Comparison of ENCODE assay signal across 8 mouse cellular contexts in the genomic region with DNA sequence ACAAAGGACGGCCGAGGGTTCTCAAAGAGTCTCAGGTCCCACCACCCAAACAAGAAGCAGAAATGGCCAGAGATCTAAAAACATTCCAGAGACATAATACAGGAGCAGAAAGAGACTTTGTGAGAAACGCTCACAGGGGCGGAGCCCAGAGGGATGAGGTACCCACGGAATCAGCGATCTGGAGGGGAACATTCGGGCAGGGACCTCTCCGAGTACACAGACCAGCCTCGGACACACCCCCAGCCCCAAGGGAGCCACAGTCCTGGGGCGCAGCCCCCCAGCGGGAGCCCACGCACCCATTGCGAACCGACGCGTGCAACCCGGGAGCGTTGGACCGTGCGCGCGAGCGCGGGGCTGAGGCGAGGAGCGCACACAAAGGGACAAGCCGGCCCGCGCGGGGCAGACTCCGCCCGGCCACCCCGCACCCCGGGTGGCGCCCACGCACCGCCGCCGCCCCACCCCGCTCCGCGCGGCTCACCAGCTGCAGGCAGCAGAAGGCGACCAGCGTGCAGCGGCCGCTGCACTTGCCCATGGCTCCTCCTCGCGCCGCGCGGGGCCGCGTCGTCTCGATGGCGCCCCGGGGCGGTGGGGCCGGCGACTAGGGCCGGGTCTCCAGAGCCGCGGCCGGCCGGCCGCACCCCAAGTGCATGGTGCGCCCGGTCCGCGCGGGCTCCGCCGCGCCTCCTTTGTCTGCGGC. TPM values are rescaled to one million over a fixed set of nuclear protein-coding genes. Genes with fewer than 3 reads are reported as not detected.
DNase-seq lines count a peak whose midpoint lies in the region; ATAC-seq and TF ChIP-seq lines count a peak whose summit lies in the region.

No protein-coding gene starts in this region.

- ATAC-seq in forebrain, postnatal 0 days = peak; percentile 80
- ATAC-seq in liver, embryonic 11.5 days (replicated peaks; ENCODE audit: low FRiP score) = 0 out of 2 replicates have a peak, but pooled peaks have one; percentile 20

- no peaks in the 10 kb centered on the region for H3K27me3 ChIP-seq in forebrain, postnatal 0 days (ENCODE audit: insufficient read depth, low read length)
- peaks cover 20% of the 10 kb centered on the region for H3K27me3 ChIP-seq in liver, embryonic 11.5 days (replicated peaks; ENCODE audit: control insufficient read depth, insufficient read depth, low read length)

- no peak; the same call in 1 of the 2 replicates for TF ChIP-seq CTCF in gastrocnemius, adult 2 months (IDR thresholded peaks at IDR 0.05)
- TF ChIP-seq CTCF in forebrain, postnatal 0 days (IDR thresholded peaks at IDR 0.05; ENCODE audit: low read depth) = no peak

- H3K4me3 ChIP-seq in gastrocnemius, adult 2 months = peak overlapping the region; percentile 83
- H3K4me3 ChIP-seq in forebrain, postnatal 0 days (ENCODE audit: low read depth, low read length) = peak overlapping the region; percentile 84
- H3K4me3 ChIP-seq in liver, embryonic 11.5 days (ENCODE audit: low read depth, low read length) = peak overlapping the region; percentile 72

- H3K9ac ChIP-seq in forebrain, postnatal 0 days = peak overlapping the region; percentile 92
- H3K9ac ChIP-seq in liver, embryonic 11.5 days (ENCODE audit: low read depth, low read length) = peak overlapping the region; percentile 61

- H3K27ac ChIP-seq in gastrocnemius, adult 2 months = peak overlapping the region; percentile 53
- H3K27ac ChIP-seq in forebrain, postnatal 0 days (ENCODE audit: low read depth, low read length) = peak overlapping the region; percentile 91
- H3K27ac ChIP-seq in liver, embryonic 11.5 days (ENCODE audit: low read depth, low read length) = no peak overlapping the region

- peaks cover 24% of the 10 kb centered on the region for H3K4me1 ChIP-seq in forebrain, postnatal 0 days (ENCODE audit: insufficient read depth)
- peaks cover 13% of the 10 kb centered on the region for H3K4me1 ChIP-seq in liver, embryonic 11.5 days (replicated peaks; ENCODE audit: control insufficient read depth, insufficient read depth, low read length)

- no peaks in the 10 kb centered on the region for H3K36me3 ChIP-seq in forebrain, postnatal 0 days (ENCODE audit: insufficient read depth)
- H3K36me3 ChIP-seq in liver, embryonic 11.5 days (ENCODE audit: control insufficient read depth, insufficient read depth, low read length) = no peaks in the 10 kb centered on the region

- 5% methylated on average over 50 of the region's 76 CpGs for WGBS in forebrain, postnatal 0 days
- WGBS in liver, embryonic 11.5 days = under 1% methylated on average over 69 of the region's 76 CpGs

- intact Hi-C loops in gastrocnemius, adult 2 months (cut with DNase I) = no loop called here

- DNase-seq in gastrocnemius, adult 2 months = peak; percentile 48
- no peak for DNase-seq in gastrocnemius, adult 8-10 months (ENCODE audit: low spot score in 2 of 2)
- DNase-seq in thymus, postnatal 4 days = peak; percentile 26
- no peak for DNase-seq in thymus, adult 18-20 months
- DNase-seq in forebrain, postnatal 0 days = peak; percentile 71
- DNase-seq in liver, embryonic 11.5 days (ENCODE audit: low spot score) = peak; percentile 49
- peak; percentile 73 for DNase-seq in retina, postnatal 1 day
- DNase-seq in thymus, postnatal 10 days (ENCODE audit: low spot score in 2 of 2) = no peak

- no peaks in the 10 kb centered on the region for H3K9me3 ChIP-seq in forebrain, postnatal 0 days (ENCODE audit: low read length)
- H3K9me3 ChIP-seq in liver, embryonic 11.5 days (ENCODE audit: control insufficient read depth, low read length) = no peaks in the 10 kb centered on the region

- peak overlapping the region; percentile 76 for H3K4me2 ChIP-seq in forebrain, postnatal 0 days (ENCODE audit: low read depth)
- H3K4me2 ChIP-seq in liver, embryonic 11.5 days = peak overlapping the region; percentile 95

RNA-seq across cellular contexts. Expression of a gene that starts 0.5 kb away (rescaled TPM):
- 10 to 100 TPM; 11.5 to 17.9 TPM for total RNA-seq in gastrocnemius, adult 2 months (2021)
- 10 to 100 TPM; 14.8 to 37.2 (median 25.9) TPM for total RNA-seq in gastrocnemius, adult 8-10 months (2022)
- 231 and 267 TPM in 2 replicates for total RNA-seq in forebrain, postnatal 0 days (2014; rRNA removed)
- 9.1 and 10.9 TPM in 2 replicates for polyA plus RNA-seq in forebrain, postnatal 0 days (2015; fragmentation: Nextera tagmentation; extraction: Ambion mirVana)
- 1.3 and 1.8 TPM in 2 replicates for polyA plus RNA-seq in liver, embryonic 11.5 days (2014; fragmentation: Nextera tagmentation; extraction: Ambion mirVana)

Comparison
In these comparisons a context has a peak if more than half of its experiments do, and no peak if none do; other contexts are left out.
1. DNase-seq: peak in gastrocnemius, adult 2 months (single experiment), thymus, postnatal 4 days (single experiment), forebrain, postnatal 0 days (single experiment), liver, embryonic 11.5 days (single experiment) and retina, postnatal 1 day (single experiment); none in gastrocnemius, adult 8-10 months (0 of 2), thymus, adult 18-20 months (0 of 2) and thymus, postnatal 10 days (0 of 2).
2. Peak in every context shown above with its lines, with median percentiles within 50 percentile points of each other: H3K4me3 ChIP-seq.